Mouse (Mus musculus) cerebellum, adult 2 months (tissue): ENCODE measurements at regions not wholly inside any gene's neighbourhood (a gene's known extent, or its start where the extent isn't known, plus 50 kb on each side); places are given as distances from the start of the nearest gene placed in this dataset.

Experiments used
- DNase-seq, 2 experiments: peaks; one replicate each; pipeline ENCODE4 v3.0.0; 2021
- H3K27ac ChIP-seq: fragments of 200-500 bp; 2 replicates; pipeline ENCODE4 v1.5.1; 2012; ENCODE audit warnings: low read length, control low read depth, inconsistent platforms; ENCODE audit not compliant: insufficient read depth
- H3K27me3 ChIP-seq: fragments of 200-500 bp; 2 replicates; pipeline ENCODE4 v1.6.1; 2012; ENCODE audit warnings: inconsistent platforms, mild to moderate bottlenecking, low read length, moderate library complexity; ENCODE audit not compliant: control insufficient read depth, insufficient read depth
- H3K4me1 ChIP-seq: fragments of 200-500 bp; 2 replicates; pipeline ENCODE4 v1.6.1; 2011; ENCODE audit warnings: low read length; ENCODE audit not compliant: control insufficient read depth, insufficient read depth
- H3K4me3 ChIP-seq: fragments of 200-500 bp; replicated peaks from 2 replicates; pipeline ENCODE3; 2011; ENCODE audit warnings: mild to moderate bottlenecking, low read depth, low read length, control low read depth; ENCODE audit not compliant: insufficient read depth
- CTCF ChIP-seq: fragments of 200-500 bp; IDR thresholded peaks from 2 replicates; pipeline ENCODE4 v1.5.1; 2011; ENCODE audit warnings: low read depth, mild to moderate bottlenecking, control low read depth, low read length, moderate library complexity, borderline replicate concordance; ENCODE audit not compliant: insufficient read depth
- POLR2A ChIP-seq: fragments of 200-500 bp; IDR thresholded peaks from 2 replicates; pipeline ENCODE4 v1.6.1; 2011; ENCODE audit warnings: low read length, control low read depth, borderline replicate concordance; ENCODE audit not compliant: insufficient read depth
- WGBS: fragments of 180-500 bp; shearing (Covaris S2); methylation state at CpG from one replicate; pipeline ENCODE4 v1.1.7; 2018; 5-methylcytosine and 5-hydroxymethylcytosine counted together

DNA sequence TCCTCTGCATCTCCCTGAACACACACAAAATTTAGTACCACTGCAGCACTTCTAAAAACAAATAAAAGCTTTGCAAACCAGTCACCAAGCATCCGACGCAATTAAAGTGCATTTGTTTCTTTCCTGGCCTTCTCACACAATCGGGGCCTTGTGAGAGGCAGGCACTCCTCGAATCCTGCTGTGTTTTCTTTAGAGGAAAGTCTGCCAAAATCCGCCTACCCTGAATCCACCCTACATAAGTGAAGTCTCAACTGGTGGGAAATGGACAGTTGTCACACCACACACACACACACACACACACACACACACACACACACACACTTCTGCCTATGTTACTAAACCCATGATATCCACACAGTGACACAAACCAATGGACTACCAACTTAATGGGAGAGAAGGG, 737.6 kb upstream of the Sox9 start:
- H3K27me3 ChIP-seq = no peaks in the 10 kb centered on the region
- H3K4me1 ChIP-seq = no peaks in the 10 kb centered on the region
- TF ChIP-seq POLR2A = no peak
- TF ChIP-seq CTCF = no peak
- WGBS = 16% methylated on average over 5 of the region's 5 CpGs
- no peak overlapping the region for H3K4me3 ChIP-seq
- H3K27ac ChIP-seq = no peak overlapping the region
- DNase-seq = no peak

DNA sequence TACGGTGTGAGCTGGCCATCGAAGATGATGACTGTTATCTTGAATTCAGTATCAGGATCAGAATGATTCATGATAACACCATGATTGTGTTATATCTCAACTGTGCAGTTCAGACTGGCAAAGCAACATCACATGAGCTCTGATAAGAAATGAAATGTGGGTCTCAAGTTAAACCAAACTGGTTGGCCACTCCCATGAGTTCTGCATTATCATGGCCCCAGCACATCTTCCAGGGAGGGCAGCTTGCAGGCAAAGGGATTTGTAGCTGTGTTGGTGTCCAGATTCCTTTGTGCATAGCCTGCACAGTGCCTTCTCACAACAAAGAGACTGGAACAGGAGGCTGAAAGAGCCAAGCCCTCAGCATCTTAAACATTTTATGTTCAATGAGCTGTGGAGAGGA, 736.7 kb upstream of the Sox9 start:
- WGBS = 99% methylated on average over 2 of the region's 2 CpGs
- H3K4me1 ChIP-seq = no peaks in the 10 kb centered on the region
- no peaks in the 10 kb centered on the region for H3K27me3 ChIP-seq
- H3K4me3 ChIP-seq = no peak overlapping the region
- TF ChIP-seq POLR2A = no peak
- TF ChIP-seq CTCF = no peak
- H3K27ac ChIP-seq = no peak overlapping the region
- DNase-seq = no peak

DNA sequence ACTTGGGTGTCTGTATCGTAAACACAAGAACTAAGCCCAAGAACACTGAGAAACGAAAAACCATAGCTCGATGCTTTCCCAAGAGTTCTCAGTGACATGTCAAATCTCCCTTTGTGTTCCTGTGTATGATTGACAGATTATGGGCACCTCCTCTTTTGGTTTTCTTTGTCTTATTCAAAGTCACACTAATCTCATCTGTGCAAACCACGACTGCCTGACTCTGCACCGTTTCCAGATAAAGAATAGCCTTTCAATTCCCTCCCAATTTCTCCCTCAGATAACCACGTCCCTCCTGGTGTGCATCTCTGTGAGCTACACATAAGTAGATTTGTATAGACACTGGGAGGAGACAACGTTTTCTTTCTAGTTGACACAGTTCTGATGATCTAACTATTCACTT, 731.7 kb upstream of the Sox9 start:
- no peaks in the 10 kb centered on the region for H3K27me3 ChIP-seq
- TF ChIP-seq CTCF (no peak), POLR2A (no peak)
- no peak overlapping the region for H3K27ac ChIP-seq
- no peak overlapping the region for H3K4me3 ChIP-seq
- DNase-seq = no peak
- H3K4me1 ChIP-seq = no peaks in the 10 kb centered on the region
- 18% methylated on average over 7 of the region's 7 CpGs for WGBS

DNA sequence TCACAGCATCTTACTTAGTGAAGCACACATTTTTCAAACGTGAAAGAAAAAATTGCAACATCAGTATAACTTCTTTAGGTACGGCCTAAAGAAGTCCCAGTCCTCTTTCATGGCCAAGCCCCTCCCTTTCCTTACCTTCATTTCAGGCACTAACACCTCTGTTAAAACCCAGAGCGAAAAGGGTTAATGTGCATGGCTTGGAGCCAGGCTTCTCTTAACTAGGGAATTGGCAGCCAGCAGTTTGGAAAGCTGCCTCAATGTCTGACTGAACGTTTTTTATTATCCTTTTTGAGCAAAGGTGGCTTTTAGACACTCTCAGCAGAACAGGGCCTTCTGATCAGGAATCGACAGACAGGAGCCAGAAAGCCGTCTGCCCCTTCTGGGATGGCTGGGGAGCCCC, 726.4 kb upstream of the Sox9 start:
- Histone ChIP-seq H3K4me3 (no peak overlapping the region), H3K27ac (no peak overlapping the region), H3K4me1 (no peaks in the 10 kb centered on the region), H3K27me3 (no peaks in the 10 kb centered on the region)
- no peak for DNase-seq
- no peak for TF ChIP-seq POLR2A
- TF ChIP-seq CTCF = no peak
- WGBS = 25% methylated on average over 6 of the region's 6 CpGs

DNA sequence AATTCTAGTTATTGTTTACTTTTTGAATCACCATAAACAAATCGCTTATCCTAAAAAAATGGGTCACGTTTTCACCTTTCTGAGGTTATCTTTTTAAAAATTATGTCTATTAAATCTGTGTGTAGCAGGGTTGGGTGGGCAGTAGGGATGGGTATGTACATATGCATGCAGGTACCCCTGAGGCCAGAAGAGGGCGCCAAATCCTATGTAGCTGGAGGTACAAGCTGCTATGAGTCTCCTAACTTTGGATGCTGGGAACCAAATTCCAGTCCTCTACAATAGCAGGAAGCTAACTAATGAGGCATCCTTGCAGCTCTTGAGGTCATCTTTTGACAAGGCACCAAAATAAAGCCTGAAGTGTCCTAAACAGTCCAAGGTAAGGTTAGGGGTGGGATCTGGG, 714.8 kb upstream of the Sox9 start:
- no peaks in the 10 kb centered on the region; the same call in 1 of the 2 replicates for H3K27me3 ChIP-seq
- H3K4me3 ChIP-seq = no peak overlapping the region
- WGBS = 81% methylated on average over 3 of the region's 3 CpGs
- no peak for DNase-seq
- TF ChIP-seq POLR2A (no peak), CTCF (no peak)
- H3K4me1 ChIP-seq = no peaks in the 10 kb centered on the region
- H3K27ac ChIP-seq = no peak overlapping the region

DNA sequence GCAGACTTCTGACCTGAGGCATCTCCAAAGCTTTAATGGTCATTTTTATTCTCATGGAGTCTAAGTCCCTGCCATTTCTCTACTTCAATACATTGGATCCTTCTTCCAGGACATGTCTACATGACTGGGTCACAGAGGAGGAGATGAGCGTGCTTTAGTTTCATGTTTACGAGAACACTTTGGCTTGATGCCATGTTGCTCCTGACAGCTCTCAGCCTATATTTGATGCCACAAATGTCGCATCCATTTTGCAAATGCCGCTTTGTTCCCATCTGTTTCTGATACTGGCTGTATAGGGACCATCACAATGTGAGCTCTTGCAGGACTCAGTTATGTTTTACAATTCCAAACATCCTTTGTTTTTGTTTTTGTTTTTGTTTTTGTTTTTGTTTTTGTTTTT, 713.2 kb upstream of the Sox9 start:
- Histone ChIP-seq H3K27ac (no peak overlapping the region), H3K4me3 (no peak overlapping the region), H3K27me3 (no peaks in the 10 kb centered on the region), H3K4me1 (no peaks in the 10 kb centered on the region)
- WGBS = 27% methylated on average over 4 of the region's 4 CpGs
- no peak for DNase-seq
- TF ChIP-seq POLR2A (no peak), CTCF (no peak)

DNA sequence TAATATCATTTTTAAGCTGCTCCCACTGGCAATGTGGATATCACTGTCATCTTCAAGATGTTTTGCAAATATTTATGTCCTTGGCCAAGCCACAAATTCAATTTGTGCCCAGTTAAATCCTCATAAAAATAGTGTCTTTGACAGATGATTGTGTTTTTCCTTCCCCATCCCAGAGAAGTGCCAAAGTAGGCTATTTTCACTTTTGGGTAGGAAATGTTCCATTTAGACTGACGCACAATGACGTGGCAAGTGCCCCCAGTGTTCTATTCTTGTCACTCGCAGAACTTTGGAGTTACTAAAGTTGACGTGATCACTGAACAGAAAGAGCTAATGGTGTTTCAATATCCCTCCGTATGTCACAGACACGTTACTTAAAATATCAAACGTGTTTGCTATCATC, 710.5 kb upstream of the Sox9 start:
- TF ChIP-seq CTCF = no peak
- no peak for TF ChIP-seq POLR2A
- H3K4me3 ChIP-seq = no peak overlapping the region
- no peak overlapping the region for H3K27ac ChIP-seq
- H3K4me1 ChIP-seq = no peaks in the 10 kb centered on the region
- WGBS = 62% methylated on average over 7 of the region's 7 CpGs
- no peak for DNase-seq
- no peaks in the 10 kb centered on the region for H3K27me3 ChIP-seq

DNA sequence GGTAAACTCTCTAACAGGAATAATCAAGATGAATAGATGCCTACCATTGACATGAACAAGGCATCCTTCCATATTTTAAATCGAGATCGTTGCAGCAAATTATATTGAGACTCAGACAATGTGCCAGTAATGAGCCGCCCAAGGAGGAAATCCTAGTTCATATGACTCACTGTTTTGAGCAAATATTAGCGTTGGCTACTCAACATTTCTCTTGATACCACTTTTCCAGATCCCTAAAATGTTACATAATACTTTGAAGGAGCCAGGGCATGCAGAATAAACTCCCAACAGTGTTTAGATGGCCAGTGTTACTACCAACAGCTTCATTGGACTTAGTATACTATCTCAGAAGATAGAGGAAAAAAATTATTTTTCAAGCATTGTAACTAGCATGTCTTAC, 700.6 kb upstream of the Sox9 start:
- no peaks in the 10 kb centered on the region for H3K4me1 ChIP-seq
- no peaks in the 10 kb centered on the region for H3K27me3 ChIP-seq
- H3K4me3 ChIP-seq = no peak overlapping the region
- no peak overlapping the region for H3K27ac ChIP-seq
- WGBS = 94% methylated on average over 4 of the region's 4 CpGs
- TF ChIP-seq CTCF (no peak), POLR2A (no peak)
- DNase-seq = no peak

DNA sequence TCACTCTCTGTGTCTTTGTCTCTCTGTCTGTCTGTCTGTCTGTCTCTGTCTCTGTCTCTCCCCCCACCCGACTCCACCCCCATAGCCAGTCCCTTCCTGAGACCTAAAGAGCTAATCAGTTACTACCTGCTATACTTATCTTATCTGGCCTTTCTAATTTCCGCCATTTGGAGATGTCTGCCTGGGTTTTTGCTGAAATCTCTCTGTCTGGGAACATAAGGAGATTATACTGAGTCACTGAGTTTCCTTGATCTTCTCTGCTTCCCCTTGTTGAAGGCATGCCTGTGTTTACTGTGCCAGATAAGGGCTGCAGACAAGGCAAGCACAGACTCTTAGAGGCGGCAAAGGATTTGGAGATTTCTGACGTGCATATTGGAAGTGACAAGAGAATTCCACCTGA, 699.0 kb upstream of the Sox9 start:
- no peaks in the 10 kb centered on the region for H3K4me1 ChIP-seq
- no peak for DNase-seq
- WGBS = 66% methylated on average over 4 of the region's 4 CpGs
- no peak overlapping the region for H3K27ac ChIP-seq
- no peak overlapping the region for H3K4me3 ChIP-seq
- H3K27me3 ChIP-seq = no peaks in the 10 kb centered on the region
- TF ChIP-seq POLR2A = no peak
- TF ChIP-seq CTCF = no peak
